Mouse (Mus musculus): ENCODE results near the gene Nosip. TPM values are rescaled to one million over a fixed set of nuclear protein-coding genes. Genes with fewer than 3 reads are reported as not detected.
A peak's percentile ranks its signal among the peaks of the same experiment; 100 is the strongest.
"Not testable (repeated sequence)": the region's sequence is repeated elsewhere in the genome, so short reads cannot be mapped to it uniquely, and the experiment has no call there.

The Nosip gene
- polyA plus RNA-seq, 1 experiment from 2014 or later: 60.9 TPM

GRCm38 (mm10) chr7:45017242-45018061, 44.8 kb upstream of the Nosip start, which contains the start of gene Rras:
Gene Rras (plus strand): TSS chr7:45017961.
- 0 out of 2 replicates have a peak, but pooled peaks cover 6% of the 10 kb centered on the region for H3K27me3 ChIP-seq (replicated peaks; ENCODE audit: control insufficient read depth, insufficient read depth, low read length)
- peak within 1 kb of the TSS; percentile 86 for H3K4me2 ChIP-seq
- H3K36me3 ChIP-seq (ENCODE audit: control insufficient read depth, insufficient read depth, low read length): peaks cover 5% of the 10 kb centered on the region
- H3K4me3 ChIP-seq (ENCODE audit: low read depth, low read length): peak within 1 kb of the TSS; percentile 92
- DNase-seq (ENCODE audit: low spot score) (peak; percentile 86), ATAC-seq (replicated peaks; ENCODE audit: low FRiP score) (peak; percentile 88)
- peak within 1 kb of the TSS; percentile 96 for H3K27ac ChIP-seq (ENCODE audit: low read depth, low read length)
- no peaks in the 10 kb centered on the region for H3K9me3 ChIP-seq (ENCODE audit: control insufficient read depth, low read length)
- under 1% methylated on average over 36 of the region's 36 CpGs for WGBS
- peaks cover 26% of the 10 kb centered on the region for H3K4me1 ChIP-seq (replicated peaks; ENCODE audit: control insufficient read depth, insufficient read depth, low read length)
- H3K9ac ChIP-seq (ENCODE audit: low read depth, low read length): peak within 1 kb of the TSS; percentile 69

DNA sequence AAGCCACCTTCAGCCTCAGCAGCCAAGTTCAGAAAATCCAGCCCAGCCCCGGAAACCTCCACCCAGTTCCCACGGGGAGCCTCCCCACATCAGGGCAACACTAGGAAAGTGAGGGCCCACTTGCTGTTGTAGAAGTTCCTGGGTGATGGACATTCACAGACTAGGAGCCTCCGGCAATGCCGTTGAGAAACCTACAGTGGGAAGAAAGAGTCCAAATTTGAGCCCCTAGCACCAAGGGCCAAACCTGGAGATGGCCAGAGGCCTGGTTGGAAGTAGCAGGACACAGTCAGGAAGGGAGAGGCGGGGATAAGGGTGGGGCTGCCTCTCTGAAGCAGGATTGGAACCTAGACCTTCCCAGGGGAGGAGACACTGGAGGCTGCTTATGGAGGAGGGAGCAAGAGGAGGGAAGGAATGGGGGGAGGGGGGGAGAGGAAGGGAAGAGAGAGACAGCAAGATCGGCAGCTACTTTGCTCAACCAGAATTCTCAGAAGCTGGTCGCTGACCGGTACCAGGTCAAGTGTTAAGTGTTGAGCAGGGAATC, 43.1 kb upstream of the Nosip start:
- Histone ChIP-seq H3K9me3 (ENCODE audit: control insufficient read depth, low read length) (no peaks in the 10 kb centered on the region), H3K9ac (ENCODE audit: low read depth, low read length) (no peak overlapping the region), H3K4me3 (ENCODE audit: low read depth, low read length) (peak overlapping the region; percentile 18; the same call in 1 of the 2 replicates), H3K27ac (ENCODE audit: low read depth, low read length) (no peak overlapping the region), H3K36me3 (ENCODE audit: control insufficient read depth, insufficient read depth, low read length) (no peaks in the 10 kb centered on the region), H3K4me1 (replicated peaks; ENCODE audit: control insufficient read depth, insufficient read depth, low read length) (peaks cover 13% of the 10 kb centered on the region), H3K27me3 (replicated peaks; ENCODE audit: control insufficient read depth, insufficient read depth, low read length) (0 out of 2 replicates have a peak, but pooled peaks cover 6% of the 10 kb centered on the region), H3K4me2 (peak overlapping the region; percentile 86)
- WGBS: 28% methylated on average over 8 of the region's 8 CpGs
- ATAC-seq (replicated peaks; ENCODE audit: low FRiP score): no peak
- no peak for DNase-seq (ENCODE audit: low spot score)

- 66% methylated on average over 9 of the region's 9 CpGs for WGBS
- Histone ChIP-seq H3K9me3 (ENCODE audit: control insufficient read depth, low read length) (no peaks in the 10 kb centered on the region), H3K4me3 (ENCODE audit: low read depth, low read length) (no peak overlapping the region), H3K27ac (ENCODE audit: low read depth, low read length) (no peak overlapping the region), H3K36me3 (ENCODE audit: control insufficient read depth, insufficient read depth, low read length) (no peaks in the 10 kb centered on the region), H3K9ac (ENCODE audit: low read depth, low read length) (no peak overlapping the region), H3K4me1 (replicated peaks; ENCODE audit: control insufficient read depth, insufficient read depth, low read length) (peaks cover 3% of the 10 kb centered on the region), H3K27me3 (replicated peaks; ENCODE audit: control insufficient read depth, insufficient read depth, low read length) (0 out of 2 replicates have a peak, but pooled peaks cover 6% of the 10 kb centered on the region), H3K4me2 (no peak overlapping the region)
- no peak for ATAC-seq (replicated peaks; ENCODE audit: low FRiP score)
- DNase-seq (ENCODE audit: low spot score): no peak
These were observed 42.0 kb upstream of the Nosip start for GRCm38 (mm10) chr7:45020225-45020624.

GRCm38 (mm10) chr7:45023711-45024110, 38.5 kb upstream of the Nosip start:
- ATAC-seq (replicated peaks; ENCODE audit: low FRiP score); H3K4me3 ChIP-seq (ENCODE audit: low read depth, low read length); H3K9me3 ChIP-seq (ENCODE audit: control insufficient read depth, low read length); H3K9ac ChIP-seq (ENCODE audit: low read depth, low read length); DNase-seq (ENCODE audit: low spot score); H3K27ac ChIP-seq (ENCODE audit: low read depth, low read length); H3K27me3 ChIP-seq (replicated peaks; ENCODE audit: control insufficient read depth, insufficient read depth, low read length); H3K4me1 ChIP-seq (replicated peaks; ENCODE audit: control insufficient read depth, insufficient read depth, low read length); H3K4me2 ChIP-seq: not testable (repeated sequence)
- WGBS: 73% methylated on average over 5 of the region's 5 CpGs
- H3K36me3 ChIP-seq (ENCODE audit: control insufficient read depth, insufficient read depth, low read length): peaks cover 13% of the 10 kb centered on the region

DNA sequence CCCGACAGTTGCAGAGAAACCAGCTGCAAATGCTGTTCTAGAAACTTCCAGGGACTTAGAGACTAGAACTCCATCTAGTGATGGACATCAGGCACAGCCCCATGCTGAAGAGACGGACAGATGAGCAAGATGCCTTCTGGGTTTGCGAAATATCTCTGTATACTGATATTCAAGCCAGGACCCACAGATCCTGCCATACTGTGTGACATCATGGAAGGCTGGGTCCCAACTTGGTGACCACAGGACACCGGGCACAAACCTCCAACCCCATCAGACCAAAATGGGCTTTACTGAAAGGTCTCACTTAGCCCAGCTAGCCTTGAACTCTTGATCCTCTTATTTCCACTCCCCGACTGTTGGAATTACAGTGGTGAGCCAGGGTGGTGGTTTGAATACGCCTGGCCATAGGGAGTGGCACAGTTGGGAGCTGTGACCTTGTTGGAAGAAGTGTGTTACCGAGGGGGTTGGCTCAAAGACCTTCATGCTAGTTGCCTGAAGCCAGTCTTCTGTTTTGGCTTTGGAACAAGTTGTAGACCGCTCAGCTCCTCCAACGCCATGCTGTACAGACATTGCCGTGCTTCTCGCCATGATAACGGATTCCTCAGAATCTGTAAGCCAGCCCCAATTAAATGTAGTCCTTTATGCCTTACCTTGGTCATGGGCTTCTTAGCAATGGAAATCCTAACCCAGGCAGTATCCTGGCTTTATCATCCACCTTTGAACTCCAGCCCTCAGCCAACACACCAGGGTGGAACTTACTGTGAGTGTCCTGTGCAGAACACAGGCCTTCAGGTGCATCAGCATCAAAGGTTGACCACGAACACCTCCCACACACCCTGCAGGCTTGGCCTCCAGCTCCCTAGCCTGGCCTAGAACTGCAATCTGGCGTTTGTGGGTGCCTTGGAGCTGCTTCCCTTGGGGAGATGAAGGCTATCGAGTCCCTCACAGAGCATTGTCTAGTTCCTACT, 37.7 kb upstream of the Nosip start:
- H3K4me1 ChIP-seq (replicated peaks; ENCODE audit: control insufficient read depth, insufficient read depth, low read length): no peaks in the 10 kb centered on the region; the same call in 1 of the 2 replicates
- no peak overlapping the region for H3K4me3 ChIP-seq (ENCODE audit: low read depth, low read length)
- no peak overlapping the region for H3K27ac ChIP-seq (ENCODE audit: low read depth, low read length)
- WGBS: 81% methylated on average over 15 of the region's 15 CpGs
- H3K36me3 ChIP-seq (ENCODE audit: control insufficient read depth, insufficient read depth, low read length): peaks cover 18% of the 10 kb centered on the region
- no peak overlapping the region for H3K9ac ChIP-seq (ENCODE audit: low read depth, low read length)
- 0 out of 2 replicates have a peak, but pooled peaks cover 6% of the 10 kb centered on the region for H3K27me3 ChIP-seq (replicated peaks; ENCODE audit: control insufficient read depth, insufficient read depth, low read length)
- H3K9me3 ChIP-seq (ENCODE audit: control insufficient read depth, low read length): no peaks in the 10 kb centered on the region
- no peak for ATAC-seq (replicated peaks; ENCODE audit: low FRiP score)
- no peak for DNase-seq (ENCODE audit: low spot score)
- H3K4me2 ChIP-seq: no peak overlapping the region

- Histone ChIP-seq H3K27me3 (replicated peaks; ENCODE audit: control insufficient read depth, insufficient read depth, low read length) (0 out of 2 replicates have a peak, but pooled peaks cover 3% of the 10 kb centered on the region), H3K36me3 (ENCODE audit: control insufficient read depth, insufficient read depth, low read length) (peaks cover 27% of the 10 kb centered on the region), H3K4me3 (ENCODE audit: low read depth, low read length) (no peak overlapping the region), H3K27ac (ENCODE audit: low read depth, low read length) (no peak overlapping the region), H3K9ac (ENCODE audit: low read depth, low read length) (no peak overlapping the region), H3K4me2 (no peak overlapping the region), H3K4me1 (replicated peaks; ENCODE audit: control insufficient read depth, insufficient read depth, low read length) (no peaks in the 10 kb centered on the region; the same call in 1 of the 2 replicates), H3K9me3 (ENCODE audit: control insufficient read depth, low read length) (no peaks in the 10 kb centered on the region)
- DNase-seq (ENCODE audit: low spot score): no peak
- ATAC-seq (replicated peaks; ENCODE audit: low FRiP score): no peak
- 68% methylated on average over 8 of the region's 8 CpGs for WGBS
These were observed 36.5 kb upstream of the Nosip start for GRCm38 (mm10) chr7:45025601-45026220.

DNA sequence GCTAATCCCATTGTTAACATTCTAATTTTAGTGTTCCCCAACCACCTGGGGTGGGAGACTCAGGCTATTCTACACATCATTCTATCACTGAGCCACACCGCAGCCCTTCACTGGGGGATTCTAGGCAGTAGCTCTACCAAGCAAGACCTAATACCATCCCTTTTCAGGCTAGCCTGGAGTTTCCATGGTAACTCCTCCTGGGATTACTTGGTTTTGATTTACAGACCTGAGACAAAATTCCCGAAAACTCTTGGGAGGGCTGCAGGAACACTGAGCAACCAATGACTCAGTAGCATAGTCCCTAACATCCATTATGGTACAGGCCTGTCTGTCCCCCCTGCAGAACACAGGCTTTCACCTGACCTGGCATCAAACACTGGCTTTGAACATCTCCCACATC, 36.0 kb upstream of the Nosip start:
- WGBS: 88% methylated on average over 2 of the region's 2 CpGs
- Histone ChIP-seq H3K27me3 (replicated peaks; ENCODE audit: control insufficient read depth, insufficient read depth, low read length) (no peaks in the 10 kb centered on the region), H3K27ac (ENCODE audit: low read depth, low read length) (no peak overlapping the region), H3K9me3 (ENCODE audit: control insufficient read depth, low read length) (no peaks in the 10 kb centered on the region), H3K4me2 (no peak overlapping the region), H3K4me3 (ENCODE audit: low read depth, low read length) (no peak overlapping the region), H3K9ac (ENCODE audit: low read depth, low read length) (no peak overlapping the region), H3K4me1 (replicated peaks; ENCODE audit: control insufficient read depth, insufficient read depth, low read length) (no peaks in the 10 kb centered on the region; the same call in 1 of the 2 replicates), H3K36me3 (ENCODE audit: control insufficient read depth, insufficient read depth, low read length) (peaks cover 33% of the 10 kb centered on the region)
- DNase-seq (ENCODE audit: low spot score) (no peak), ATAC-seq (replicated peaks; ENCODE audit: low FRiP score) (no peak)

DNA sequence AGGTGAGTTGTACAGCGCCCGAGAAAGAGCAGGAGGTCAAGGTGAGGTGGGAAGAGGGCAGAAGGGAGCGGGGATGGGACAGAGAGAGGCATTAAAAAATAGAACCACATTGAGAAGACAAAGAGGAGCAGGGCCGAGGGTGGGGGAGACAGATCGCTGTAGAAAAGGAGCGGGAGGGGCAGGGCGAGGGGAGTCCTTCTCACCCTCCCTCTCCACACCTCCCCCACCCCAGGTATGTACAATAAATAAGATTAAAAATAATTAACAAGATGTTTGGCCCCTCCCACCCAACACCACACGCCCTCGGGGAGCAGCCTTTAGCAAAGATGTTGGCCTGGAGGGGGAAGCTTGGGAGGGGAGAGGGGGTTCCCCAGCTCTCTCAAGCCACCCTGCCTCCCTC, 34.5 kb upstream of the Nosip start:
- DNase-seq (ENCODE audit: low spot score) (no peak), ATAC-seq (replicated peaks; ENCODE audit: low FRiP score) (no peak)
- no peak overlapping the region for H3K27ac ChIP-seq (ENCODE audit: low read depth, low read length)
- H3K9me3 ChIP-seq (ENCODE audit: control insufficient read depth, low read length): no peaks in the 10 kb centered on the region
- no peak overlapping the region for H3K4me3 ChIP-seq (ENCODE audit: low read depth, low read length)
- H3K4me2 ChIP-seq: no peak overlapping the region
- 82% methylated on average over 9 of the region's 9 CpGs for WGBS
- H3K9ac ChIP-seq (ENCODE audit: low read depth, low read length): no peak overlapping the region
- no peaks in the 10 kb centered on the region; the same call in 1 of the 2 replicates for H3K4me1 ChIP-seq (replicated peaks; ENCODE audit: control insufficient read depth, insufficient read depth, low read length)
- H3K36me3 ChIP-seq (ENCODE audit: control insufficient read depth, insufficient read depth, low read length): peaks cover 43% of the 10 kb centered on the region
- no peaks in the 10 kb centered on the region for H3K27me3 ChIP-seq (replicated peaks; ENCODE audit: control insufficient read depth, insufficient read depth, low read length)

All from liver, embryonic 11.5 days (tissue).